Mouse (Mus musculus): Measurements from ENCODE around the gene Ceacam18.

DNA sequence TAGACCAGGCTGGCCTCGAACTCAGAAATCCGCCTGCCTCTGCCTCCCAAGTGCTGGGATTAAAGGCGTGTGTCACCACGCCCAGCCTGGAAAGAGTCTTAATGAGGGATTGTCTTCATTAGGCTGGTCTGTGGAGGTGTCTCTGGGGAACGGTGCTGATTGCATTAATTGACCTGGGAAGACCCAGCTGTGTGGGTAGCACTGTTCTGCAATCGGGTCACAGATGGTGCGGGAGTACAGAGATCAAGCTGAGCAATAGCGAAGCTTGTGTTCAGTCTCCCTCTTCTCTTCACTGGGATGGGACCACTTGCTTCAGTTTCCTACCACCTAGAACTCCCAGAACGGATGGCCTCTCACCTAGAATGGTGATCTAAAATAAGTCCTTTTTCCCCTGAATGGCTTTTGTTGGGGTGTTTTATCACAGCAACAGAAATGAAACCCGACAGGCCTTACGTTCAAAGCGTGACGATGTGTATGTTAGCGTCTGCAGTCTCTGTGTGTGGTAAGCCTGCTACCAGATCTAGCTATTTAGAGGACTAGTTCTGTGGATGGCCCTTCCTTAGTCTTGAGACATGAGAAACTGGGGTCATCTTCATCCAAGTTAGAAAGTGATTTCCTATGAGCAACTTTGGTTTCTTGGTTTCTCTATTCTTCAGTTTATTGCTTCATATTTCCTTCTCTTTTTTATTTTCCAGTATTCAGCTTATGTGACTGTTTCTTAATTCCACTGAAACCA is 20.5 kb upstream of the Ceacam18 start:
- no peak for TF ChIP-seq ZKSCAN1 (IDR thresholded peaks at IDR 0.05; ENCODE audit: borderline replicate concordance, low read depth, low read length)
- no peak for TF ChIP-seq POLR2A (IDR thresholded peaks at IDR 0.05; ENCODE audit: low read depth, low read length)
- TF ChIP-seq TBP (conservative IDR thresholded peaks at IDR 0.05; ENCODE audit: low read depth, low read length): no peak
- TF ChIP-seq USF2 (conservative IDR thresholded peaks at IDR 0.05; ENCODE audit: low read depth, low read length): no peak
- no peak for TF ChIP-seq CTCF (conservative IDR thresholded peaks at IDR 0.05 in 1 of 2, IDR thresholded peaks at IDR 0.05 in 1 of 2; ENCODE audit: low read depth in 2 of 2, low read length in 2 of 2)
- no peak for TF ChIP-seq EP300 (IDR thresholded peaks at IDR 0.05; ENCODE audit: low read length)
- no peak for TF ChIP-seq POLR2AphosphoS2 (IDR thresholded peaks at IDR 0.05; ENCODE audit: low read depth, low read length)
- TF ChIP-seq BHLHE40 (IDR thresholded peaks at IDR 0.05; ENCODE audit: low read depth, low read length): no peak
